Mouse (Mus musculus): ENCODE measurements around the gene Fgd5. TPM values are rescaled to one million over a fixed set of nuclear protein-coding genes. Genes with fewer than 3 reads are reported as not detected.

Fgd5 gene
- polyA plus RNA-seq, 1 experiment: 3.8 TPM

Other genes with a start within 250 kb of the Fgd5 start
- gene Grip2, start 151.6 kb upstream of the Fgd5 start, polyA plus RNA-seq (2012; ENCODE audit: insufficient read depth, insufficient read length, missing spikeins): 0.48 TPM in 1 of 2 replicates, not detected in the other
- 16.1 and 16.5 TPM in 2 replicates for gene Ccdc174, start 100.8 kb upstream of the Fgd5 start, polyA plus RNA-seq (2012; ENCODE audit: insufficient read depth, insufficient read length, missing spikeins)
- gene 4930590J08Rik, start 76.1 kb upstream of the Fgd5 start, polyA plus RNA-seq (2012; ENCODE audit: insufficient read depth, insufficient read length, missing spikeins): not detected in 2 replicates
- 7.8 and 8.8 TPM in 2 replicates for gene Nr2c2, start 112.5 kb downstream of the Fgd5 start, polyA plus RNA-seq (2012; ENCODE audit: insufficient read depth, insufficient read length, missing spikeins)
- gene Mrps25, start 205.2 kb downstream of the Fgd5 start, polyA plus RNA-seq (2012; ENCODE audit: insufficient read depth, insufficient read length, missing spikeins): 115 and 122 TPM in 2 replicates
- 8.5 and 13.2 TPM in 2 replicates for gene Rbsn, start 236.0 kb downstream of the Fgd5 start, polyA plus RNA-seq (2012; ENCODE audit: insufficient read depth, insufficient read length, missing spikeins)

Measured in brown adipose tissue, adult 24 weeks (tissue).